Mouse (Mus musculus): ENCODE results near the gene Cacna2d3. TPM values are rescaled to one million over a fixed set of nuclear protein-coding genes. Genes with fewer than 3 reads are reported as not detected.

Cacna2d3 gene
- total RNA-seq, 2 experiments from 2014 or later, result not detected

DNA sequence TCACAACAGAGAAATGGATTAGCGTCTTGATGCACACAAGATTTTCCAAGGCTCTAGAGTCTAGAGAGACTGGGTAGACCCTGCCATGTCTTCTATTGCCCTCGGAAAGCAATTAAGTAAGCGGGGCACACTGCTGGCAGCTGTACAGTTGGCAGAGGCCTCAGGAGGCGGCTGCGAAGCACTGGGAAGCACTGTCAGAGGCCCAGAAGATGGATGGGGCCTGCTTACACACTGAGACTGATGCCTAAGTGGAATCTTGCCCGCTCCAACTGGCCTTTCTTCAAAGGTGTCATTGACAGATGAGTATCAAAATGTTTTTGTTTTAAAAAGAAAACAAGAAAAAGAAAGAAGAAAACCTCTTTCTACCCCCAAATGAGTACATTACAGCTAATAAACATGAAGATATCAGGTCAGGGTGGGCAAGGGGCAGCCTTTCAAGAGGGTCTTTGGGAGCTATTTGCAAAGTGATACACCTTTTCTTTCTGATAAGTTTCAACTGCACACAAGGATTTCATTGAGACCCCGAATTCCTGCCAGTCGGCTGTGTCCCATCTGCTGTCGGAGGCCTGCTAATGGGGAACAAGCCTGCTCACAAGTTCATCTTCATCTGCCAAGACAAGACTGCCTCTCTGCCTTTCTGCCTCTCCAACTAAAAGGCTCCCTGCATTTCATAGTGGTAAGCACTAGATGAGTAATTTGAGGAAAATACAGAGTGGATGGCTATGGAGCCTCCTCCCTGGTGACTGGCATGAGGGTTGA lies 680.9 kb downstream of the Cacna2d3 start:
- no peak for ATAC-seq (replicated peaks; ENCODE audit: low FRiP score, low TSS enrichment, poor library complexity, severe bottlenecking)

DNA sequence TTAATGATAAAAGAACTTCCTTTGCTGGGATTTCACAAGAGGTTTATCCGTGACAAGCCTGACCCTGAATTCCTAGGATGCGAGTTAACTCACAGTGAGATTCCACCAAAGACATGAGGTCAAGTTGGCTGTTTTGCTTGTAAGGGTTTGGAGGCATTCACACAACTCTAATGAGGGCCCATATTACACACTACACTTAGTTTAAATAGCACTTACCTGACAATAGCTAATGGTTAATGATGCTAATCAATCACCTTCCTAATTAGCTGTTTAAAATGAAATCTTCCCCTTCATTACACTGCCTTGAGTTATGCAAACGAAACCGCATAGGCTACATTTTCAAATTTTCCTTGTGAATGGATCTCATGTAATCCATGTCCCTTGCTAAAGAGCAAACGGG lies 683.4 kb downstream of the Cacna2d3 start:
- no peak for ATAC-seq (replicated peaks; ENCODE audit: low FRiP score, low TSS enrichment, poor library complexity, severe bottlenecking)

DNA sequence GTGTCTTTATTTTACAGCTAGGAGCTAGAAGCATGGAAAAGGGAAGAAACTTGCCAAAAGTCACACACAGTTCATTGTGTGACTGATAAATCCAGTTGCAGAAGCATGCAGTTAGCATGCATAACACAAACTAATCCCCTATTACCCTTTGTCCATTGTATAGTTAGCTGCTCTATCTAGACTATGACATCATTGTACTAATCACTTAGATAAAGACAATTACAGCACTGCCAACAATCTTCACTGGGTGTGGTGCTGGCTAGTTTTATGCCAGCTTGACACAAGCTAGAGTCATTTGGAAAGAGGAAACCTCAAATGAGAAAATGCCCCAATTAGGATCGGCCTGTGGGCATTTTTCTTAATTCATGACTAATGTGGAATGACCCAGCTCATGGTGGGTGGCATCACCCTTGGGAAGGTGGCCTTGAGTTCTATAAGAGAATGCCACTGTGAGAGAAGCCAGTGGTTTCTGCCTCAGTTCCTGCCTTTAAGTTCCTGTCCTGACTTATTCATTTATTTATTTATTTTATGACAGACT lies 689.7 kb downstream of the Cacna2d3 start:
- ATAC-seq (replicated peaks; ENCODE audit: low FRiP score, low TSS enrichment, poor library complexity, severe bottlenecking), result no peak

DNA sequence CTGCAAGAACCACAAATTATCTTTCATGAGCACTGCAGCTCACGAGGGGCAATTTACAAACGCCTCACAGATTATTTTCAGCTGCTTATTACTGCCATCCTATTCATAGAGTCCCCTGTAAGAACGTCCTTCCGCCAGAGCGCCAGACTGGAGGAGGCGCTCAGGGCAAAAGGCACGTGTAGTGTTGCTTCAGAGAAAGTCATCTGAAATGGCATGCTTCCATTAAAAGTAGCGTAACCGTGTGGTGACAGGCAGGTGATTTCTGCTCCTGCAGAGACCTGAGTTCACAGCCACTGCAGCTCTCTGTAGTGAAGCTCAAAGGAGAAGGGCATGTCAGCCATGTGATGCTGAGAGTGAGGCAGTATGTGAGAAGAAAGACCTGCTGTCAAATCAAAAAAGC lies 691.1 kb downstream of the Cacna2d3 start:
- no peak for ATAC-seq (replicated peaks; ENCODE audit: low FRiP score, low TSS enrichment, poor library complexity, severe bottlenecking)

DNA sequence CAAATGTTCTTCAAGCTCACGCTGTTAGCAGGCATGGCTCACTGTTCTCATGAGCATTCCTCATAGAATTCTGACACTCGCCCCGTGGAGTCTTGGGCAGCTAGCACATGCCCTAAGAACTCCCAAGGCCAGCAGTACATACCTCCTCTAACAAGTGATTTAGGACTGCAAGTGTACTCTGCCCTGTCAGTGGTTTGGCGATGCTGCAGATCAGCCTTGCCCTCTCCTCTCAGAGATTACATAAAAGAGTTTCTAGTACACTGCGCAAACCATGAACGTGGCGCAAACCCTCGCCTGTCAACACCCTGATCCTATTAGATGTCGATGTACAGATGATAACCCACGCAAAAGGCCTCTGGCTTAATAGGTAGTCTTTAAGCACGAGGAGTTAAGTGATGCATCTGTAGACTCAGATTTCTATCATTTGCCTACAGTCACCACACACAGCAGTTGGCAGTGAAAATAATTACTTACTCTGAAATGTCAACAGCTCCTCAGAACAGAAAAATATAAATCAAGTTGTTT lies 691.7 kb downstream of the Cacna2d3 start:
- ATAC-seq (replicated peaks; ENCODE audit: low FRiP score, low TSS enrichment, poor library complexity, severe bottlenecking), result no peak

DNA sequence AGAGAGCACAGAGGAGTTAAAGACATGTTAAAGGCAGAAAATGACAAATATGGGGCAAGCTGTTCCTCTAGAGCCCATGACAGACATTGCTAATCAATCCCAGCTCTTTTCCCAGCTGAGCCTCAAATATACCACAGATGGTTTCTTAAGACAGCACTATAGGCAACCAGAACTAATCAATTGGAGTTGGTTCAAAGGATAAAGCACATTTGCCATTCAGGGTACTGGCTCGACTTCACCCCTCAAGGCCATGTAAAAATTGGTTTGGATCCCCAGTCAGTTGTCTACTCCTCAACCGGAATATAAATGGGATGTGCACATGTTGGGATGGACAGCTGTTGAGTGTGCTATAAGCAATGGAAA lies 692.6 kb downstream of the Cacna2d3 start:
- no peak for ATAC-seq (replicated peaks; ENCODE audit: low FRiP score, low TSS enrichment, poor library complexity, severe bottlenecking)

DNA sequence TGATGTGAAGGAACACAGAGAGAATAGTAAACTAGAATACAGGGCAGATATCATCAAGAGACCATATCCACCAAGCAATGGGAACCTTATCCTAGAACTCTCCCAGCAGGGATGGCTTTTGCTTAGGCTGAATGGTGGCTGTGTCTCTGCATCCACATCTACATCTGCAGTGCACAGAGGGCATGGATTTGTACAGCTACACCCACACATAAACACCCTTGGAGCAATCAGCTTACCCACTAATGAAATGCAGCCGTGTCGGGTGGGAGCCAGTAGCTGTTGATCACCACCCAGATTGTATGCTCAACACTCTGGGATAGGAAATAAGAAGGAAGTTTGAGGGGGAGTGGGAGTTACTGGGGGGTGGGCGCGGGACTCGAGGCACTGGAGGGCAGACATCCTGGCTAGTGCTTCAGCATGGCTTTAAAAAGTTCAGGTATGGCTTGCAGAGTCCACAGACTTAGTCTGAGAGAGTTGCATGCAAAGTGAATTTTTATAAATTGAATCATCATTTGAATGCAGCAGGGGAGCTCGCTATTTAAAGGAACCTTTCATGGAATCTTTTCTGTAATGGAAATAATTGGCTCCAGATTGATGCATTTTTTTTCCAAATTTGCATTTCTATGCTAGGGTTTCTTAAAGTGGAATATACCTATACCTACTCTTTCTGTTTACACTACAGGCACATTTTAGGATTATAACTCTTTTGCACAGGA lies 693.1 kb downstream of the Cacna2d3 start:
- no peak for ATAC-seq (replicated peaks; ENCODE audit: low FRiP score, low TSS enrichment, poor library complexity, severe bottlenecking)

DNA sequence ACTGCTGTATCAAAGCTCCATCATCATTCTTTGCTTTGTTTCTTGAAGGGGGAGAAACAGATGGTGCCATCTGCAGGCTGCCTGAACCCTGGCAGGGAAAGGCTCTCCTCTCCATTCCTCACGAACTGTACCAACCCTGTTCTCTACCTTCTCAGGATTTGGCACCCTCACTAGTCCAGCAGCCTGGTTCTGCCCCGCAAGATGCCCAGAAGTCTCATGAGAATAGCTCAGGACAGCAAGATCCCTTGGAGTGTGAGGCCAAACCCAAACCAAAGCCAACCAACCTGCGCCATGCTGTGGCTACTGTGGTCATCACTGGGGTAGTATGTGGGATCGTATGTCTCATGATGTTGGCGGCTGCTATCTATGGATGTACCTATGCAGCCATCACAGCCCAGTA lies 694.4 kb downstream of the Cacna2d3 start:
- no peak for ATAC-seq (replicated peaks; ENCODE audit: low FRiP score, low TSS enrichment, poor library complexity, severe bottlenecking)

DNA sequence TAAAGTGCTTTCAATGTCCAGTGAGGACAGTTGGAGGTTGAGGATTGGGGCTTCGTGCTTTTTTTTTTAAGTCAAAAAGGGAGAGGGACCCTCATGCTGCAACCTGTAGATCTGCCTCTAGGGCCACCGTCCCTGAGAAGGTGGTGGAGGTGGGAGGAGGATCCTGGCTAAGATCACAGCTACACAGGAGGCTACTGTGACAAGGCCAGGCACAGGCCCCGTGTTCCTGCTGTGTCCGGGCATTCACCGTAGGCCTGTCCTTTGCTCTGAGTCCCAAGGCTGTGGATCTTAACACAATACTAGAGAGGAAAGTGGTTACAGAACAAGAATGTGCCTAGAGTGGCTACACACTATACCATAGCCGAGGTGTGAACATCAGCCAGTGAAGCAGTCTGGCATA lies 696.3 kb downstream of the Cacna2d3 start:
- no peak for ATAC-seq (replicated peaks; ENCODE audit: low FRiP score, low TSS enrichment, poor library complexity, severe bottlenecking)

DNA sequence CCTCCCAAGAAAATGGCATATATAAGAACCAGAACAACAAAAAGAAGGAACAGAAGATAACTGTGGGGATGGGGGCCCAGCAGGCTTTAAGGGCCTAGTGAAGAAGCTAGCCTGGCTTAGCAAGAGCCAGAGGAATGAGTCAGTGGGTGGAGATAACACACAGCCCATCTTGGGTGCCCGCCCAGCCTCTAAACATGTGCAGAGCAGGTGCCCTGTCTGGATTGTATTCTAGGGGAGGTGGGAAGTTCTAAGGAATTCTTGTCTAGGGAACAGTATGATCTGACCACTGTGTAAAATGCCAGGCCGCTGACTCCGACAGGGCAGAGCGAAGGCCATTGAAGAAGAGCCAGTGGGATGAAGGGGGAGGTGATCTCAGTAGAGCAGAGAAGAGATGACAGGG lies 698.4 kb downstream of the Cacna2d3 start:
- ATAC-seq (replicated peaks; ENCODE audit: low FRiP score, low TSS enrichment, poor library complexity, severe bottlenecking), result no peak

DNA sequence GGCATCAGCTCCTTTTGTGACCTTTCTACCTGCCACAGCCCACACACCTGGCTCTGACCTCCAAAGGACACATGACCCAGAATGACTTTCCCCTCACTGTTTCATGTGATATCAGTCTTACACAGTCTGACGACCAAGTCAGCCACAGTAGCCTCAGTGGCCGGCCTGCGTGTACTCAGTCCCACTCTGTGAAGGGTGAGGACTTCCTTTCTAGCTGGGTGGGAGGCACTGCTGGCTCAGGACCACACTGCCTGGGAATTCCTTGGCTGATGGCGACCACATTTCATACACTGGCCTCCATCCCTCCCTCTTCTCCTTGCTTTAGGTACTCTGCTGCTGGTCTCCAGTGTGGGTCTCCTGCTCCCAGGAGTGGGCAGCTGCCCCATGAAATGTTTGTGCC lies 700.4 kb downstream of the Cacna2d3 start:
- no peak for ATAC-seq (replicated peaks; ENCODE audit: low FRiP score, low TSS enrichment, poor library complexity, severe bottlenecking)

DNA sequence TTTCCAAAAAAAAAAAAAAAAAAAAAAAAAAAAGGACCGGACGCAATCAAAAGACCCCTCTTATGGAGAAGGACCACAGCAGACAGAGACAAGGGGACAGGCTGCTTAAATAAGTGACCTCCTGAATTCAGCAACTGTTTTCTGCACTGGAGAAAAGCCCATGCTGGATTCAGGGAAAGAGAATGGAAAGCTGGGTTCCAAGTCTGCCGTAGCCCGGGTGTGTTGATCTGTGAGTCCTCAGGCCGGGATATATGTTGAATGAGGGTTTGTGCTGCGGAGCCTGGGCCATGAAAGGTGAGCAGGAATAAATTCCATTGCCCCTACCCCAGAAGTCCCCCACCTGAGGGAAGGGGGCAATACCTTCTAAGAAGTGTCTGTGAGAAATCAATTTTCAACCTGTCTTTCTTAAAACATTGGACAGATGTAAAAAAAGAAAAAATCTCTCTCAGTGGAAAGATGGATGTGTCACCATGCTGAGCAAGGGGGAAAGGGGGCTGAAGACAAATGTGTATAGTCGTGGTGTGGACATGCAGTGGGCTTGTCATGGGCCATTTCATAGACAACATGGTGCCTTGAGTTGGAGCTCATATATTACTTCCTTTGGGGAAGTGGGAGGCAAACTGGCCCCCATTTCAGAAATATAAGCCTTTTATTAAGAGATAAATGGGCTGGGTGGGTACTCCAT lies 703.2 kb downstream of the Cacna2d3 start:
- no peak for ATAC-seq (replicated peaks; ENCODE audit: low FRiP score, low TSS enrichment, poor library complexity, severe bottlenecking)

DNA sequence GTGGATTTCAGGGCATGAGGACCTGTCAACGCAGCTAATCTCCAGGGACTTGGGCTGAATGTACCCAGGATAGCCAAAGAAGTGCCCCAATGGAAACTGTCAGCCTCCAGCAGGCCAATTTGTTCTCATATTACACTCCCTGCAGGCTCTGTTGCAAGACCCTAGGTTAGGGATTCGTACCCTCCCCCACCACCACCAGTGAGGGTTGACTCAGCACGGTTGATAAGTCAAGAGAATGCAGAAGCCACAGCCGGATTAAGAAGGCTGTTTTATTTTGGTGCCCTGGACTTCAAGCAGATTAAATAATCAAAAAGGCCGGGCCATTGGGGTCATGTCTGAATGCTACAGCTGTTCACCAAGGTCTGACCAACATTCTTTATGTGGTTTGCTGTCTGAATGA lies 703.8 kb downstream of the Cacna2d3 start, which contains the start of gene Lrtm1:
Gene Lrtm1, plus strand, starts transcription at position 326 of the 400 bp plus-strand sequence.
- no peak for ATAC-seq (replicated peaks; ENCODE audit: low FRiP score, low TSS enrichment, poor library complexity, severe bottlenecking)

DNA sequence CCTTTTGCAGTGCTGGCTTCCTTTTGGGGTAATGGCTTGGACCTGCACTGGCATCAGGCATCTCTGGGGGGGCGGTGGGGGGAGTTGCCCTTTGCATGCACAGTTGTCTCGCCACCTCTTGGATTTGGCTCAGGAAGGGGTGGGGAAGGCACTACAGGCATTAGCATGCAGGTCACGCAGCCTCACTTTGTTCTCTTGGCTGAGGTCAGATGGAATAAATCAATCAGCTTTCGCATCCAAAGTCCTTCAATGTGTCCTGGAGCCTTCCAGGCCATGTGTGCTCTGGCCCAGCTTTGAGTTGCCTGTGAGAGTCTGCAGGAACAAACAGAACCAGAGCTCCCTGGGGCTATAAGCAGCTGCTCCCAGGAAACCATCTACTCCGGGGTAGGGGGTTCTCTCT lies 705.8 kb downstream of the Cacna2d3 start:
- no peak for ATAC-seq (replicated peaks; ENCODE audit: low FRiP score, low TSS enrichment, poor library complexity, severe bottlenecking)

DNA sequence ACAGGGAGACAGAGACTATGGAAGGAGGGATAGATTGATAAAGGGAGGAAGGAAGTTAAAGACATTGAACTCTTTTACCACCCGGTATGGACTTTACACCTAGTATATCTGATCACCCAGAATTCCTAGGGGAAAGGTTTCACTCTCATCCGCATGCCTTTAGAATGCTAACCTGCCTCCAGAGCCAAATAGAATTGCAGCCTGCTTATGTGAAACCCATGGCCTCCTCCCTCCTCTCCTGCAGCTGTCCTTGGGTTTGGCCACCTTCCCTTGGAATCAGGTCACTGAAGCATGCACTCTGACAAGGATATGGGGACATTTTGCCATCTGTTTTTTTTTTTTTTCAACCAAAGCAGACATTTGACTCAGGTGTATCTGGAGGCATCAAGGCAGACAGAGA lies 707.0 kb downstream of the Cacna2d3 start:
- no peak for ATAC-seq (replicated peaks; ENCODE audit: low FRiP score, low TSS enrichment, poor library complexity, severe bottlenecking)

DNA sequence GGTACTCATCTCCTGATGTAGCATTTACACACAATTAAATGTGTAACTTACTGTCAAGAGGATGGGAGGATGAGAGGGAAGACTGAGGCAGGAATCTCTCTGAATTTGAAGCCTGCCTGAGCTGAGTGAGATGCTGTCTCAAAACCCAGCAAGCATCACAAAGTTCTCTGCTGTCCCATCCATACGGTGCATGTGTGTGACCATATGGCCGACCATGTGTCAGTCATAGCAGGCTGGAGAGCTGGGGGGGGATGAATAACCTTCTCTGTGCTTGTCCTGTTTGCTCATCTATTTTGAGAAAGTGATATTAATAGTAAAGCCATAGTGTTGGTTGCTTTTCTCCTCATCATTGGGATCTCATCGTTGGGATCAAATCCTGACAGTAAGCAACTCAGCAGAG lies 708.5 kb downstream of the Cacna2d3 start:
- no peak for ATAC-seq (replicated peaks; ENCODE audit: low FRiP score, low TSS enrichment, poor library complexity, severe bottlenecking)

DNA sequence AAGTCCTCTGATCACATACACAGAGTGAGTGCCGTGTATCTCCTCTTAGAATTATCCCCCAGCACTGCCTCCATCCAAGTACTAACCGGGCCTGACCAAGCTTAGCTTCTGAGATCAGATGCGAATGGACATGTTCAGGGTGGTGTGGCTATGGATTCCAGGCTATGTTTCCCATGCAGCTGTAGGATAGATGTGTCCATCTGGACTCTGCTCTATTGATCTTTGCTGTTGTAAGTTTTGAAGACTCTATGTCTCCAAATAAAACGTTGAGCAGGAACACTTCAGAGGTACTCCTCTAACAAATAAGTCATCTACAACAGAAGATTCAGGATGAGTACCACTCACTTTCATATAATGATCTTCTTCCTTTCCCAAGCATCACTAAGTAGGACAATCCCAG lies 712.0 kb downstream of the Cacna2d3 start:
- ATAC-seq (replicated peaks; ENCODE audit: low FRiP score, low TSS enrichment, poor library complexity, severe bottlenecking), result no peak

DNA sequence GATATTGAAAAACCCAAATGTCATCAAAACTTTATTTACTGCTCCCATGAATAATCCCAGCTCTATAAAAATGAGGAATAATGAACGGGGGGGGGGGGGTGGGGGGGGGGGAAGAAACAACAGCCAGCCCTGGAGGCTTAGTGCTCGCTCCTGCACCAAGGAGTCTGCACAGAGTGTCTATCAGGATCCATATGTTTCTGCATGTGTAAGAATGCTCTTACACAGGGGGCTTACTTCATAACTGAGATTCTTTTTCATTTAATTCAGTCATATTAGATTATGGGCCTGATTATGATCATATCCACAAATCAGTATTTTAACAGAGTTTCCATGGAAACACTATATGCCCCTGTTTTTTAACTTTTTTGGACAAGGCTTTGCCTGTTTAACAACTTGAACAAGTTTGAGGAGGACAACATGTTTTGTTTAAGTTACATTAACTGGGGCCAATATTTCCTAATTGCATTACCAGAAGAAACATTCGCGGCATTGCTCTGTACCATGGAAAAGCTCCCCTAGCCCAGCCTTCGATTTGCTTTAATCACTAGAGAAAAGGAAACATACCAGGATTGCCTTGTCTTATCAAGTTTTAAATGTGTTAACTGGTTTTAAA lies 716.3 kb downstream of the Cacna2d3 start:
- ATAC-seq (replicated peaks; ENCODE audit: low FRiP score, low TSS enrichment, poor library complexity, severe bottlenecking), result no peak

DNA sequence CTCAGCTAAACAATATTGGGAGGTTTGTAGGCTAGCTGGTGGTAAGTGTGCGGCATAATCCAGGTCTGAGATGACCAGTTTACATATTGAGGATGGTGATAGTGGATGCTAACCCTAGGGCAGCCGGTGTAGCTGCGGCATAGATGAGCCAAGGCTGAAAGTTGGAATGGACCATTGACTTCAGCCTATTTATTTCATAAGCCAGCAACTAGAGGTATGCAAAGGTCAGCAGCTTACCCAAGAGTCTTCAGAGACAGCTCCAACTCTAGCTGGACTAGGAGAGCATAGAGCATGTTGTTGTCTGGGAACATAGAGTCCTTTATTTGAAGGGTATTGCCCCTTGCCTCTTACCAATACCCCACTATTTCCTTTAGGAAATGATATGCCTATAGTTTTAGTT lies 725.1 kb downstream of the Cacna2d3 start:
- no peak for ATAC-seq (replicated peaks; ENCODE audit: low FRiP score, low TSS enrichment, poor library complexity, severe bottlenecking)
